Mouse (Mus musculus) erythroblast, embryonic 14.5 days (primary cell): ENCODE measurements at regions not wholly inside any gene's neighbourhood (a gene's known extent, or its start where the extent isn't known, plus 50 kb on each side); places are given as distances from the start of the nearest gene placed in this dataset.

ENCODE experiments used
- GATA1 ChIP-seq: IDR thresholded peaks from 2 replicates; pipeline ENCODE4 v1.6.1; 2012; ENCODE audit warnings: low read length, inconsistent platforms, mixed read lengths
- TAL1 ChIP-seq: IDR thresholded peaks from 3 replicates; pipeline ENCODE4 v1.6.1; 2012; ENCODE audit warnings: low read length, inconsistent platforms, mixed read lengths

DNA sequence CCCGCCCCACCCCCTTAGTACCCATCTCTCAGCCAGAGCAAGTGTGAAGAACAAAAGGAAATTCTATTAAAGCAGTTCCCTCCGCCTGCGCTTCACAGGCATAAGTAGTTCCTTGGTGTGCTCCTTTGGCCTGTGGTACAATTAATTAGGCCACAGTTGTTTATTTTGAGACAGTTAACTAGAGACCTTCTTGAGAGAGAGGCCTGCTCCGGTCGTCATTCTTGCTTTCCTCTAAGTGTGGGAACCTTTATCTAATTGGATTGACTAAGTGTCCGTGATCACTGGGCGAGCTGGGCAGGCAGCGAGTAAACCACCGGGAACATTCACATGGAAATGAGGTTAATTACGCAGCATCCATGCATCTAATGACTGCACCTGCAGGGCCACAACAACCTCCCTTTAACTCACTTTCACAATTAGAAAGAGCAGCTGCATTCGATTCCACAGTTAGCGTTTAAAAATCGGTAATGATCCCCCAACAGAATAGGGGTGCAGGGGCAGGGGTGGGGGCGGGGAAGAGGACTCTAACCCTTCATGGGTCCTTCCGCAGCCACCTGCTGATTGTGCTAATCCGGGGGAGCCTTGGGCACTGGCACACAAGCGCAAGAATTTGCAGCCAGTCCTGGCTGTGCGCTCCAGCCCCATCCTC is 584.3 kb upstream of the Sox9 start:
- no peak for TF ChIP-seq GATA1
- no peak for TF ChIP-seq TAL1
